ENCODE assay signal across 8 mouse cellular contexts in the genomic region with DNA sequence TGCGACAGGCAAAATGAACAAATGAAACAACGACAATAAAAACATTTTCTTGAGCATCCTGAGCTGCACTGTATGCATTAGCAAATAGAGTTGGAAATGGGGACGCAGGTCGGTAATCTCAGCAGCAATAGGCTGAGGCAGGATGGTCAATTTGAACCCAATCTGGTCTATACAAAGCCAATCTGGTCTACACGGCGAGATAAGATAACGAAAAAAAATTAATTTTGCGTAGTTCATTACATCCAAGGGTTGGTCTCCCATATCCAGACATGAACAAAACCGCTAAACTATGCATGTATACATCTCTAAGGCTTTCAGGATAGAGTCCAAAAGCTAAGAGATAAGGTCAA. TPM values are rescaled to one million over a fixed set of nuclear protein-coding genes. Genes with fewer than 3 reads are reported as not detected.
DNase-seq lines count a peak whose midpoint lies in the region; ATAC-seq and TF ChIP-seq lines count a peak whose summit lies in the region.

No protein-coding gene starts in this region.

- ATAC-seq in liver, embryonic 13.5 days (ENCODE audit: low read depth), result no peak
- ATAC-seq in stomach, postnatal 0 days (ENCODE audit: low FRiP score, low TSS enrichment), result no peak

- H3K4me1 ChIP-seq in liver, embryonic 13.5 days (replicated peaks), result peaks cover 20% of the 10 kb centered on the region
- H3K4me1 ChIP-seq in stomach, postnatal 0 days (replicated peaks; ENCODE audit: control insufficient read depth, insufficient read depth), result 0 out of 2 replicates have a peak, but pooled peaks cover 2% of the 10 kb centered on the region

- H3K9me3 ChIP-seq in liver, embryonic 13.5 days (replicated peaks), result no peaks in the 10 kb centered on the region
- H3K9me3 ChIP-seq in stomach, postnatal 0 days (ENCODE audit: control insufficient read depth, low read length), result no peaks in the 10 kb centered on the region

- peaks cover 4% of the 10 kb centered on the region for H3K36me3 ChIP-seq in liver, embryonic 13.5 days
- H3K36me3 ChIP-seq in stomach, postnatal 0 days (ENCODE audit: control insufficient read depth, insufficient read depth, low read length), result no peaks in the 10 kb centered on the region

- 12% methylated on average over 9 of the region's 9 CpGs for WGBS in liver, embryonic 13.5 days (ENCODE audit: insufficient replicate concordance)
- 16% methylated on average over 9 of the region's 9 CpGs for WGBS in stomach, postnatal 0 days

- peak overlapping the region; percentile 74 for H3K4me2 ChIP-seq in liver, embryonic 13.5 days
- peak overlapping the region; percentile 68 for H3K4me2 ChIP-seq in stomach, postnatal 0 days (replicated peaks; ENCODE audit: low read depth)

- peak overlapping the region; percentile 95 for H3K4me3 ChIP-seq in gastrocnemius, adult 2 months
- H3K4me3 ChIP-seq in liver, embryonic 13.5 days (replicated peaks), result peak overlapping the region; percentile 93
- H3K4me3 ChIP-seq in stomach, postnatal 0 days (ENCODE audit: low read depth, low read length), result peak overlapping the region; percentile 97

- H3K9ac ChIP-seq in liver, embryonic 13.5 days, result peak overlapping the region; percentile 89
- H3K9ac ChIP-seq in stomach, postnatal 0 days (ENCODE audit: low read length), result peak overlapping the region; percentile 80

- intact Hi-C loops in gastrocnemius, adult 2 months (cut with DNase I), result loop anchor here (1.0 to 5.0 kb wide), 2 partner anchors 173 to 262 kb away; a partner anchor contains a TSS

- no peaks in the 10 kb centered on the region for H3K27me3 ChIP-seq in liver, embryonic 13.5 days
- no peaks in the 10 kb centered on the region for H3K27me3 ChIP-seq in stomach, postnatal 0 days (ENCODE audit: control insufficient read depth, insufficient read depth, low read length)

- peak overlapping the region; percentile 94 for H3K27ac ChIP-seq in gastrocnemius, adult 2 months
- peak overlapping the region; percentile 84 for H3K27ac ChIP-seq in liver, embryonic 13.5 days
- H3K27ac ChIP-seq in stomach, postnatal 0 days (replicated peaks), result peak overlapping the region; percentile 86

- TF ChIP-seq CTCF in gastrocnemius, adult 2 months (IDR thresholded peaks at IDR 0.05), result no peak
- no peak for TF ChIP-seq CTCF in stomach, postnatal 0 days (IDR thresholded peaks at IDR 0.05; ENCODE audit: low read depth)

- DNase-seq in gastrocnemius, adult 2 months, result no peak
- DNase-seq in gastrocnemius, adult 18-20 months (ENCODE audit: low spot score), result no peak
- peak; percentile 6 for DNase-seq in thymus, postnatal 14 days
- DNase-seq in thymus, postnatal 0 days (ENCODE audit: low spot score), result no peak
- DNase-seq in liver, embryonic 13.5 days, result no peak
- no peak for DNase-seq in stomach, postnatal 0 days (ENCODE audit: low spot score)
- no peak for DNase-seq in layer of hippocampus, adult 9-11 months
- no peak for DNase-seq in cerebellum, adult 8-10 months

- no peak for TF ChIP-seq EP300 in stomach, postnatal 0 days (optimal IDR thresholded peaks at IDR 0.05)

RNA-seq across cellular contexts. Expression of a gene that starts 0.4 kb away (rescaled TPM):
- 10 to 100 TPM in 1 of 2 experiments, 1 to 10 TPM in 1; 8.9 to 14.4 TPM for total RNA-seq in gastrocnemius, adult 2 months (2021)
- 10 to 100 TPM in 1 of 2 experiments, 1 to 10 TPM in 1; 9.0 to 11.4 TPM for total RNA-seq in gastrocnemius, adult 18-20 months (2021)
- polyA plus RNA-seq in thymus, postnatal 0 days (2015; fragmentation: Nextera tagmentation; extraction: Ambion mirVana), result 18.0 and 19.7 TPM in 2 replicates
- 19.1 and 22.8 TPM in 2 replicates for polyA plus RNA-seq in liver, embryonic 13.5 days (2015; fragmentation: Nextera tagmentation; extraction: Ambion mirVana)
- polyA plus RNA-seq in stomach, postnatal 0 days (2015; fragmentation: Nextera tagmentation; extraction: Ambion mirVana), result 12.3 and 13.1 TPM in 2 replicates
